Mouse (Mus musculus) retina, postnatal 7 days (tissue): ENCODE data around the gene Gm9046.
A peak's percentile ranks its signal among the peaks of the same experiment; 100 is the strongest.
"Not testable (repeated sequence)": the region's sequence is repeated elsewhere in the genome, so short reads cannot be mapped to it uniquely, and the experiment has no call there.

Source experiments
- DNase-seq: peaks from one replicate; pipeline ENCODE4 v3.0.0-alpha.2; 2012; ENCODE audit warnings: low read depth, low spot score

Gene Gm9046

DNA sequence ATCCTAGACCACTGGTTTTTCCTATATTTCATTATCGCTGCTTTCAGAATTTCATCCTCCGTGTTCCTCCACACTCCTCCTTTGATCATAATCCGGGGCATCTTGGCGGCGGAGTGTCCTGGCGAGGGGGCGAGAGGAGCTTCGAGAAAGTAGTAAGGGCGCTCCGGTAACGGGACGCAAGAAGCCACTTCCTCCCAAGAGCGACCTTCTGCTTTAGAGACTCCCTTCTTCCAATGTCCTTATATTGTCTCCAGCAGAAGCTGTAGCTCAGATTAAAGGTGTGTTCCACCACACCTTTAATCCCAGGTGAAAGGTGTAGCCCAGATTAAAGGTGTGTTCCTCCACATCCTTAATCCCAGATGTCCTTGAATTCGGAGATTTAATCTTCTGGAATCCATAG is at the start of gene Gm9046:
TSS of gene Gm9046 (minus strand) at position 101 of the 400 bp plus-strand sequence.
- DNase-seq: not testable (repeated sequence)

DNA sequence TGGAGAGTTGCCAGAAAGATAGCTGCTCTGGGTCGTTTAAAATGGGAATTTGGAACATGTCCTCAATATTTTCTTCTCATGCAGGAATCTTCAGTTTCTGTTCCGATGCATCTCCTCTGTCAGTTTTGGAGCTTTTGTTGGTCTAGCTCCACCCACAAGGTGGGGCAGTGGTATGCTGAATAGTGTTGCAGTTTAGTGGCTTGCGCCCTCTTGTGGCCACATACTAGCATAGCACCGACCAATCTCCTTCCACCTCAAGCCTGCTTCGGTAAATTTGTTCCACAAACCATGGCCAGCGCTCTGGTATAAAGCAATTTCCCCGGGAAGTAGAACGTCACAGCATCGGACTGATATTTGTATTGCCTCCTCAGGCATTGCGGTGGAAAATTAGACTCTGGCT is 27.4 kb upstream of the Gm9046 start:
- peak; percentile 70 for DNase-seq

DNA sequence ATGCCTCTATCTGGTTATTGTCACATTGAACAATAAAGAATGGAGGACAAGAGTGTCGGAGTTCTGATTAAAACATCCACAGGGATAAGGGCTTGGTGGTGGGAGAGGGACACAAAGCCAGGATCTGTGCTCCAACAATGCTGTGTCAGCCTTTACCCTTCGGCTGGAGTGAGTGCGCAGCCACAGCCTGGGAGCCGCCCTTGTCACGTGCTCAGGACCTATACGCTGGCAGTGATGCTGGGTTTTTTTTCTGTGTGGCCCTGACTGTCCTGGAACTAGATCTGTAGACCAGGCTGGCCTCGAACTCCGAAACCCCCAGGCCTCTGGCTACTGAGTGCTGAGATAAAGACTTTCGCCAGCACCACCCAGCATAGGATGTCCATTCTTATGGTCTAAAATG is 26.5 kb upstream of the Gm9046 start:
- DNase-seq: no peak

- not testable (repeated sequence) for DNase-seq
Observed at GRCm38 (mm10) chr10:118354005-118354404, 10.9 kb upstream of the Gm9046 start, which contains the start of gene Gm9049. Gene Gm9049, minus strand, starts transcription at chr10:118354105.

DNA sequence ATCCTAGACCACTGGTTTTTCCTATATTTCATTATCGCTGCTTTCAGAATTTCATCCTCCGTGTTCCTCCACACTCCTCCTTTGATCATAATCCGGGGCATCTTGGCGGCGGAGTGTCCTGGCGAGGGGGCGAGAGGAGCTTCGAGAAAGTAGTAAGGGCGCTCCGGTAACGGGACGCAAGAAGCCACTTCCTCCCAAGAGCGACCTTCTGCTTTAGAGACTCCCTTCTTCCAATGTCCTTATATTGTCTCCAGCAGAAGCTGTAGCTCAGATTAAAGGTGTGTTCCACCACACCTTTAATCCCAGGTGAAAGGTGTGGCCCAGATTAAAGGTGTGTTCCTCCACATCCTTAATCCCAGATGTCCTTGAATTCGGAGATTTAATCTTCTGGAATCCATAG is 5.5 kb upstream of the Gm9046 start, which contains the start of gene Gm9048:
TSS of gene Gm9048 (minus strand) at position 101 of the 400 bp plus-strand sequence.
- DNase-seq: not testable (repeated sequence)

GRCm38 (mm10) chr10:118337731-118338130 is 5.3 kb downstream of the Gm9046 start, which contains the start of gene Gm9045:
Gene Gm9045, minus strand, starts transcription at chr10:118337831.
- not testable (repeated sequence) for DNase-seq

- DNase-seq: not testable (repeated sequence)
Observed at GRCm38 (mm10) chr10:118332308-118332707, 10.7 kb downstream of the Gm9046 start, which contains the start of gene Gm9044. Gene Gm9044, minus strand, starts transcription at chr10:118332408.

DNA sequence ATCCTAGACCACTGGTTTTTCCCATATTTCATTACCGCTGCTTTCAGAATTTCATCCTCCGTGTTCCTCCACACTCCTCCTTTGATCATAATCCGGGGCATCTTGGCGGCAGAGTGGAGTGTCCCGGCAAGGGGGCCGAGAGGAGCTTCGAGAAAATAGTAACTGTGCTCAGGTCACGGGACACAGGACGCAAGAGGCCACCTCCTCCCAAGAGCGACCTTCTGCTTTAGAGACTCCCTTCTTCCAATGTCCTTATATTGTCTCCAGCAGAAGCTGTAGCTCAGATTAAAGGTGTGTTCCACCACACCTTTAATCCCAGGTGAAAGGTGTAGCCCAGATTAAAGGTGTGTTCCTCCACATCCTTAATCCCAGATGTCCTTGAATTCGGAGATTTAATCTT is 16.2 kb downstream of the Gm9046 start, which contains the start of gene Gm9040:
TSS of gene Gm9040 (minus strand) at position 101 of the 400 bp plus-strand sequence.
- not testable (repeated sequence) for DNase-seq

- no peak for DNase-seq
Observed at GRCm38 (mm10) chr10:118319024-118319423, 24.0 kb downstream of the Gm9046 start.

DNA sequence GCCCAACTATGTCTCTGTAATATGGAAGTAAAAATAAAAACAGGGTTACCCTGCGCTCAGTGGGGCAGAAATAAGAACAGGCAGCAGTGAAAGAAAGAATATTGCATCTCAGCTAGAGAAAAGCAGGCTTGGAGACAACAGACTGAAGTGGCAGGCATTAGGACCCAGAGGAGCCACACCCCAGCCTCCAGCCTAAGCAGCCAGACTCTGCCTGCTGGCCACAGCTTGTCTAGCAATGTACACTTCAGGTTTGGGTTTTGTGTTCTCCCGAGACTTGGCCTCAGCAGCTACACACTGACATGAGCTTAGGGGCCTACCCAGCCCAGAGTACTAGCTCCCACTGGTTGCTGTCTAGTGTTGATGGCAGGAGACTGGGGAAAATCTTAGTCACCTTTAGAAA is 40.9 kb downstream of the Gm9046 start:
- not testable (repeated sequence) for DNase-seq

- DNase-seq: no peak
Observed at GRCm38 (mm10) chr10:118294938-118295337, 48.1 kb downstream of the Gm9046 start, which contains the start of gene Iltifb. Gene Iltifb, minus strand, starts transcription at chr10:118295038.
